Mouse (Mus musculus) adrenal gland, adult 2 months (tissue): ENCODE results near the gene Map6. TPM values are rescaled to one million over a fixed set of nuclear protein-coding genes. Genes with fewer than 3 reads are reported as not detected.

Experiments
- DNase-seq: peaks from one replicate; pipeline ENCODE4 v3.0.0; 2021
- long read RNA-seq: library from polyadenylated mRNA; stranded (forward); transcript quantifications from one replicate; pipeline ENCODE4 v2.0.0, GENCODE M21; 2021
- polyA plus RNA-seq: library from polyadenylated mRNA; depleted of rRNA; stranded (reverse); fragments of >200 nt; gene quantifications from 2 replicates; pipeline ENCODE4 v1.2.3, GENCODE M21; 2012; rRNA removed
- total RNA-seq, 2 experiments: library from RNA; stranded (reverse); gene quantifications; 2 replicates each; pipeline ENCODE4 v1.2.3; 2021

The Map6 gene
- total RNA-seq (10 to 100 TPM in 1 of 2 experiments, 1 to 10 TPM in 1; 7.5 to 10.2 TPM), polyA plus RNA-seq (4.9 and 7.0 TPM in 2 replicates)
- long read RNA-seq, transcript Map6-203 (3 exons, 3,233 nt): major isoform, 8 of 9 reads
- long read RNA-seq, partial matches to known transcripts: 1 of 9 reads
- long read RNA-seq, other reads (novel, unspliced or antisense): 0 of 9 reads

DNA sequence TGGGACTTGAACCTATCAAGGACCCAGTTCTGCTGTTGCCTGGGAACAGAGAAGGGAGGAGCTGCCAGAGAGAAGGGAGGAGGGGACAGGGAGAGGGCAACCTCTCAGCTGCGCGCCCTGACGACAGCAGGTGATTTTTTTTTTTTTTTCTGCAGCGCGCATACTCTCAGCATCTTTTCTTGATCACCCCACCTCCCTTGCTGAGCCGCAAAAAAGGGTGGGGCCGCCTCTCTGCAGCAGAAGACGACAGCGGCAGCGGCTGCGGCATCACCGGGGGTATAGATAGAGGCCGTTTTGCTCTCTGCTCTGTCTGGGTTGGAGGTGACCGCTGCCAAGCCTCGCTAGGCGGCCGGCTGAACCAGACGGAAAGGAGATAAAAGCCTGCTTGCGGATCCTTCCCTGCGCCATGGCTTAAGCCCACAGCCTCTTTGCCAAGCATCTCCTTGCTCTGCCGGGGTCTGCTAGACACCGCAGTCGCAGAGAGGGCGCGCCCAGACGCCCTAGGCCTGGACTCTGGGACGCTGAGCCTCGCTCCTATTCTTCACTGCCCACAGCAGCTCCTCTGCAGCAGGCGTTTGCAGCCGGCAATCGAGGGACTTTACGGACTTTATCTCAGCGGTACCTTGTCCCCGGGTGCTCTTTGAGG lies at the start of gene Map6:
TSS of gene Map6 (plus strand) at position 197 of the 646 bp plus-strand sequence.
- no peak for DNase-seq

DNA sequence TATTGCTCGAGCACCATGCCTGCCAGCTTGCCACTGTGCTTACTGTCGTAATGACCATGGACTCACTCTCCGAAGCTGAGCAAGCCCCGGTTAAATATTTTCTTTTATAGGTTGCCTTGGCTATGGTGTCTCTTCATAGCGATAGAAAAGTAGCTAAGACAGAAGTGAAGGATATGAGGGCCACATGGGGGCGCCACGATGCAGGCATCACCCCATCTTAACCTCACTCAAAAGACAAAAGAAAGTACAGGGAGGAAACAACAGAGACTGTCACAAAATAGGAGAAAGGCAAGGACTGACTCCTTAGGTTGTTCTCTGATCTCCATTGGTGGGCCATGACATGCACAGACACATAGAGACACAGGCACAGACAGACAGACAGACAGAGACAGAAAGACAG lies 43.0 kb upstream of the Map6 start:
- DNase-seq: no peak

GRCm38 (mm10) chr7:99224648-99225190 lies 42.5 kb upstream of the Map6 start:
- DNase-seq: no peak

- peak; percentile 45 for DNase-seq
These were observed 41.8 kb upstream of the Map6 start for GRCm38 (mm10) chr7:99225421-99225820.

GRCm38 (mm10) chr7:99226662-99227061 lies 40.6 kb upstream of the Map6 start:
- DNase-seq: no peak

DNA sequence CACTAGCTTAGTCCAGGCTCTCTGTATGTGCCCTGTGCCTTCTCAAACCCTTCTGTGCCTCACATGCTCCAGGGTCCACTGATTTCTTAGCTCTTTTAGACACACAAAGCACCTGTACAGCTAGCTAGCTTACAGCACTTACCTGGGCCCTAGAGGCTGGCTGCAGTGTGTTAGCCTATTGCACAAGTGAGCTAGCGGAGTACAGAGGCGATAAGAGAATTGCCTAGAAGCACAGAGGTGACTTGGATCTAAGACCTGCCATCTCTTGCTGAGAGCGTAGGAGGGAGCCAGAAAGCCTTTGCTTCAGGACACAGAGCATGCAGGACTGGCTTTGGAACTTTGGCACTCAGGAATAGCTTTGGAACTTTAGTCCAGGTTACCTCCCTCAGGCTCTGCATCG lies 40.0 kb upstream of the Map6 start:
- DNase-seq: no peak

- peak; percentile 57 for DNase-seq
These were observed 38.4 kb upstream of the Map6 start for GRCm38 (mm10) chr7:99228825-99229224.

GRCm38 (mm10) chr7:99229411-99229810 lies 37.8 kb upstream of the Map6 start:
- DNase-seq: peak; percentile 73

DNA sequence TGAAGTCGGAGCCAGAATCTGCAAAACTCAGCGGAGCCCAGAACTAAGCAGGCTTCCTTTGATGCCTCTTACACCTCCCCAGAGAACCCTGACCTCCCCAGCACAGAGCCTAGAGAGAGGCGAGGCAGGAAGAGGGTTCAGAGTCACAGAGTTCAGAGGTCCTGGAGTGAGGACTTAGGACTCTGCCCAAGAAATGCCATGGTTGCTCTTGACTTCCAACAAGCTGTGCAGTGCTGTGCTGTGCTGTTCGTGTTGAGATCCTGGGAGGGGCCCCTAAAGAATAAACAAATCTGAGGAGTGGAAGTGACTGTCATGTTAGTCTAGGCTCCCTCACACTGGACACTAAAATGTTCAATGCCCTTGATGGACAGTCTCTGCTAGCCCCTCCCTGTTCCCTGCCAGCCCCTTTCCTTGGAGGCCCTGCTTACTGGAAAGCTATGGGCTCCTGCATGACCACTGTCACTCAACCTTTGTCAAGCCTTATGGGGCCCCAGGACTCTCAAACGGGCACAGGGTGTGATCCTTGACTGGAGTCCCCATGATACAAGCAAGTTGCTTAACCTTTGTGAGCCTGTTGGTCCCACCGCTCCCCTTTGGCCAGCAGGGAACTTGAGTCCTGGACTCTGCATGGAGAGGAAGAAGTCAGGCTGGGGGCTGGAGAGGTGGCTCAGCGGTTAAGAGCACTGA lies 37.0 kb upstream of the Map6 start:
- DNase-seq: no peak

DNA sequence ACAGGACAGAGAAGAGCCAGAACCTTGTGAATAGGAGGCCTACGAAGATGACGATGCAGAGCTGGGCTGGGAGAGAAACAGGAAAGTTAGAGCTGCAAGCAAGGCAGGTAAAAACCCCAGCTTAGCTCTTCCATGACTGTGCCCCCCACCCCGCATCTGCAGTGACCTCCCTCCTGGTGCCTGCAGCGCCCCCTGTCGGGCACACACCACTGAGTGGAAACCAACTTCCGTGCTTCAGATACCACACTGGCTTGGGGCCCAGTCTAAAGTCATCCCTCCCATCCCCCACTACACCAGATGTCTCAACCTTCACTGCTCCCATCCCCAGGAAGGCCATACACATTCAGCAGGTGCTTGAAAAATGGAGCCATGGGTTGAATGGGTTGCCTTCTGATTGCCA lies 34.7 kb upstream of the Map6 start:
- DNase-seq: no peak

DNA sequence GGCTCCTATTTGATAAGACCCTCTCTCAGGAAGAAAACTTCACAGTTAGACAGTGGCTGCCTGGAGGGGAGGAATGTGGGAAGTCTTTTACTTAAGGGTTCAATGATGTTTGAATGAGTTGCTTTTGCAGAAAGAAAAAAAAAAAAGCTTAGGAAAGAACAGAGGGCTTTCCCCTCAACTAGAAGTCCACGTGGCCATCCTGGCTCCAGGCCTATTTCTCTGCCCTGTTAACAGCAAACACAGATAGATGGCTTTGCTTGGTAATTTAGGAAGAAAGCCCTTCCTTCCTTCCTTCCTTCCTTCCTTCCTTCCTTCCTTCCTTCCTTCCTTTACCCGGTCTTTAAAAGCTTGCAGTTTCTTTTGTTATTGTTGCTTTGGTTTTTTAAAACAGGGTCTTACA lies 32.3 kb upstream of the Map6 start:
- DNase-seq: no peak

GRCm38 (mm10) chr7:99235657-99236056 lies 31.6 kb upstream of the Map6 start:
- no peak for DNase-seq

- no peak for DNase-seq
These were observed 30.2 kb upstream of the Map6 start for GRCm38 (mm10) chr7:99236888-99237660.

- no peak for DNase-seq
These were observed 28.8 kb upstream of the Map6 start, which contains the start of gene Mogat2 for GRCm38 (mm10) chr7:99238417-99238816. Mogat2 (minus strand) TSS chr7:99238619.

DNA sequence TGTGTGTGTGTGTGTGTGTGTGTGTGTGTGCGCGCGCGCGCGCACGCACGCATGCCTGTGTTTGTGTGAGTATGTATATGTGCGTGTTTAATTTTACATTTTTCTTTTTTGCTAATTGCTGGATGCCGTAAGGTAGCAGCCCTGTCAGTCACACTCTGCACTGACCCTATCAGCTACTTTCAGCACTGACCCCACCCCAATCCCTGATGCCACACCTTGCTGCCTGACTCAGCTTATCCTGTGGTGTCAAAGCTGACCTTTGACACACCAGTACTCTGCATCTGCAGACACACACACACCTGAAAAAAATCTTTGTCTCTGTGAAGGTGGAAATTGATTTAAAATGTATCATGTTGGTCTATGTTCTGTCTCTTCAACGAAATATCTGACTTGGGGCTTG lies 25.1 kb upstream of the Map6 start:
- no peak for DNase-seq

DNA sequence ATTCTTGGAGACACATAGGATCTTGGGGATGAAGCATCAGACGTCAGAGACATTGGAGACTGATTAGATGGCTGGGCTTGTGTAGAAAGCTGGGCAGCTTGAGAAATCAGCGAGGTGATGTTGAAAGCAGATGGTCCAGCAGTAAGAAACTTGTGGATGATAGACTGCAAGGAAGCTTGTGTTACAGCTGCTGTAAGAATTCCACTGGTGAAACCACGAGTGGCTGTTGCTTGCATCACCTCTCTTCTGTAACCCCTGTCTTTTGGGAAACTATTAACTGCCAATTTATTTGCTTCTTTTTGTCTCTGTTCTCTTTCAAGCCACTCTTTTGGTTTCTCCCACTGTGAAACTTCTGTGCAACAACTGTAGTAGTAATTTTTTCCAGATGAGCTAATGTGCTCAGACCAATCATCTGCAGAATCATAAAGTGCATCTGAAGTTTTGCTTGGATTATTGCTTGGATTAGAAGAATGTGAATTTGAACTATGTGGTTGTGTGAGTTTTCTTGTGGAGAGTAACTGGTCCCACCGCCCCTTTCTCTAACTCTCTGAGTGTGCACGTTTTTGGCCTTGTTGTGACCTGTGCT lies 19.0 kb upstream of the Map6 start:
- no peak for DNase-seq

GRCm38 (mm10) chr7:99248906-99249581 lies 18.2 kb upstream of the Map6 start:
- DNase-seq: peak; percentile 31

DNA sequence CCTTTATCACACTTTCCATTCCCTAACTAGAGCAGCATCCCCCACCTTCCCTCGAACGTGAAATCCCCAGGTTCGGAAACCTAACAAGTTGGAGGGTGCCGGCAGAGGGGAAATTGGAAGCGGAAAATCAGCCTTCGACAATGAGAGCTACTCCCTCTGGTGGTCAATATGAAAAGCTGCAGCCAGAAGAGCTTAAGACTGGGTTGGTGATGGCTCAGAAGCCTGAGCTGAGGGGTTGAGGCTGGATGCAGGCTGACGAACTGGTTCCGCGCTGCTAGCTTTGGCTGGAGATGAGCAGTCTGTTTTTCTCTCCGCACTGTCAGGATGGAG lies 17.7 kb upstream of the Map6 start:
- DNase-seq: peak; percentile 56

DNA sequence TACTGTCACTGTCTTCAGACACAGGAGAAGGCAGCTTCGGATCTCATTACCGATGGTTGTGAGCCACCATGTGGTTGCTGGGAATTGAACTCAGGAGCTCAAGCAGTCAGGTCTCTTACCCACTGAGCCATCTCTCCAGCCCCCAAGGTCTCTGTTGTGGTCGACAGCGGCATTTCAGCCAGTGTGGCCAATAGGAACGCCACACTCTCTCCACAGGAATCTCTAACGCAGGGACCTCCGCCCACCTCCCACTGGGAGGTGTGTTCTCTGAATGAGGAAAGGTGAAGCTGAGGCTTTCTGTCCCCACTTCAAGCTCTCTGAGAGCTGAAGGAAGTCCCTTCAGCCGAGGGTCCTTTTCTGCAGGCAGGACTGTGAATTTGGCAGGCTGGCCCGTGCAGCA lies 16.9 kb upstream of the Map6 start:
- DNase-seq: no peak

DNA sequence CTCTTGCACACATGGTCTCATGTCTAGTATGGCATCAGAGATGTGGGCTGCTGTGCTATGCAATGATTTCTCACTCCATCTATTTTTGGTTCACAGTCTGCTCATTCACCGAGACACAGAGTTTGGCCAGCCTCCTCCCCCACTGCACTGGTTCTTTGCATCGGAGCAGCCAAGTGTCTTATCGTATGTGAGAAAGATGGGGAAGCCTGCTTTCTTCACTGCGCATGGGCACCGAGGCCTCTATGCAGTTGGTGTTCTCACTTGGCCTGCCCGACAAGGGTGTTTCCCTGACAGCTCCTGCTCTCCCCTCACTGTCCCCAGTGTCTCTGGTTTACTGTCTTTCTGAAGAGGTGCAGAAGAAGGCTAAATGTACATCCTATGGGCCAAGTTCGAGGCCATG lies 12.2 kb upstream of the Map6 start:
- no peak for DNase-seq

GRCm38 (mm10) chr7:99261900-99262299 lies 5.3 kb upstream of the Map6 start:
- DNase-seq: no peak

GRCm38 (mm10) chr7:99263509-99263908 lies 3.7 kb upstream of the Map6 start:
- DNase-seq: no peak
